Mouse (Mus musculus): ENCODE results near the gene Duoxa1. TPM values are rescaled to one million over a fixed set of nuclear protein-coding genes. Genes with fewer than 3 reads are reported as not detected.
"Not testable (repeated sequence)": the region's sequence is repeated elsewhere in the genome, so short reads cannot be mapped to it uniquely, and the experiment has no call there.

Gene Duoxa1
- polyA plus RNA-seq, 1 experiment from 2014 or later = not detected

- H3K9me3 ChIP-seq = no peaks in the 10 kb centered on the region
- no peak overlapping the region for H3K9ac ChIP-seq (replicated peaks)
- H3K4me3 ChIP-seq = no peak overlapping the region
- H3K4me2 ChIP-seq (replicated peaks) = no peak overlapping the region
- 0 out of 2 replicates have a peak, but pooled peaks cover 5% of the 10 kb centered on the region for H3K36me3 ChIP-seq
- peak overlapping the region; percentile 87 for H3K27ac ChIP-seq (replicated peaks)
- WGBS = 14% methylated on average over 5 of the region's 5 CpGs
- peaks cover 51% of the 10 kb centered on the region for H3K4me1 ChIP-seq
- H3K27me3 ChIP-seq = peaks cover 10% of the 10 kb centered on the region; the same call in 1 of the 2 replicates
- ATAC-seq (replicated peaks) = peak; percentile 27
Observed at GRCm38 (mm10) chr2:122351156-122351930, 37.8 kb upstream of the Duoxa1 start.

GRCm38 (mm10) chr2:122349136-122349785, 35.7 kb upstream of the Duoxa1 start:
- 7% methylated on average over 14 of the region's 14 CpGs for WGBS

GRCm38 (mm10) chr2:122348531-122349131, 35.1 kb upstream of the Duoxa1 start:
- Histone ChIP-seq H3K4me3 (peak overlapping the region; percentile 50), H3K27ac (replicated peaks) (peak overlapping the region; percentile 99), H3K9me3 (no peaks in the 10 kb centered on the region), H3K4me2 (replicated peaks) (peak overlapping the region; percentile 69), H3K36me3 (no peaks in the 10 kb centered on the region), H3K4me1 (peaks cover 51% of the 10 kb centered on the region), H3K9ac (replicated peaks) (peak overlapping the region; percentile 83), H3K27me3 (0 out of 2 replicates have a peak, but pooled peaks cover 2% of the 10 kb centered on the region)
- ATAC-seq (replicated peaks) = peak; percentile 78
- WGBS = 1% methylated on average over 55 of the region's 63 CpGs

More at GRCm38 (mm10) chr2:122349136-122349785, 35.7 kb upstream of the Duoxa1 start:
- Histone ChIP-seq H3K9ac (replicated peaks) (peak overlapping the region; percentile 83), H3K27me3 (0 out of 2 replicates have a peak, but pooled peaks cover 5% of the 10 kb centered on the region), H3K4me2 (replicated peaks) (peak overlapping the region; percentile 69), H3K27ac (replicated peaks) (peak overlapping the region; percentile 99), H3K4me1 (peaks cover 51% of the 10 kb centered on the region), H3K4me3 (peak overlapping the region; percentile 50), H3K9me3 (no peaks in the 10 kb centered on the region), H3K36me3 (no peaks in the 10 kb centered on the region)
- ATAC-seq (replicated peaks) = peak; percentile 31

DNA sequence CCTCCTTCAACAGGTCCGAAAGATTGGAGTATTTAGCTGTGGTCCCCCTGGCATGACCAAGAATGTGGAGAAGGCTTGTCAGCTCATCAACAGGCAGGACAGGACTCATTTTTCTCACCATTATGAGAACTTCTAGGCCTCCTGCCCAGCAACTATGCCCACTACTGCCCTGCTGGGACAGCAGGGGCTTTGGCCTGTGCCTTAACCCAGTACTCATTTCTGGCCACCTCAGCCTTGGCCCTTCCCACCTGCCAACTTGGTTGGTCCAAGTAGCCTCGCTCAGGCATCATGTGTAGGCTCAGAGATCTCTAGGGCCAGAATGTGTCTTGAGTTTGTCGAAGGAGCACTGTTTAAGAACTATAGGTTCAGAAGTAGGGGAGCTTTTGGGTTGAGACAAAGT, 33.7 kb upstream of the Duoxa1 start:
- H3K4me2 ChIP-seq (replicated peaks) = no peak overlapping the region
- ATAC-seq (replicated peaks) = no peak
- H3K27ac ChIP-seq (replicated peaks) = no peak overlapping the region
- no peaks in the 10 kb centered on the region for H3K36me3 ChIP-seq
- no peak overlapping the region for H3K4me3 ChIP-seq
- WGBS = 88% methylated on average over 3 of the region's 3 CpGs
- H3K4me1 ChIP-seq = peaks cover 38% of the 10 kb centered on the region
- no peaks in the 10 kb centered on the region for H3K9me3 ChIP-seq
- no peak overlapping the region for H3K9ac ChIP-seq (replicated peaks)
- no peaks in the 10 kb centered on the region for H3K27me3 ChIP-seq

- not testable (repeated sequence) for H3K27me3 ChIP-seq; ATAC-seq (replicated peaks); H3K9ac ChIP-seq (replicated peaks); H3K9me3 ChIP-seq; H3K27ac ChIP-seq (replicated peaks); H3K36me3 ChIP-seq; H3K4me2 ChIP-seq (replicated peaks); H3K4me3 ChIP-seq
- peaks cover 28% of the 10 kb centered on the region for H3K4me1 ChIP-seq
- WGBS = 93% methylated on average over 6 of the region's 6 CpGs
Observed at GRCm38 (mm10) chr2:122346164-122346563, 32.6 kb upstream of the Duoxa1 start.

- ATAC-seq (replicated peaks) = no peak
- Histone ChIP-seq H3K27me3 (no peaks in the 10 kb centered on the region), H3K36me3 (no peaks in the 10 kb centered on the region), H3K9me3 (no peaks in the 10 kb centered on the region), H3K27ac (replicated peaks) (no peak overlapping the region), H3K4me1 (peaks cover 21% of the 10 kb centered on the region), H3K4me2 (replicated peaks) (no peak overlapping the region), H3K4me3 (no peak overlapping the region), H3K9ac (replicated peaks) (no peak overlapping the region)
- 79% methylated on average over 6 of the region's 6 CpGs for WGBS
Observed at GRCm38 (mm10) chr2:122345106-122345893, 31.8 kb upstream of the Duoxa1 start.

- no peaks in the 10 kb centered on the region for H3K36me3 ChIP-seq
- no peak overlapping the region for H3K9ac ChIP-seq (replicated peaks)
- H3K4me1 ChIP-seq = no peaks in the 10 kb centered on the region
- H3K4me2 ChIP-seq (replicated peaks) = peak overlapping the region; percentile 26
- no peak overlapping the region for H3K27ac ChIP-seq (replicated peaks)
- 61% methylated on average over 21 of the region's 21 CpGs for WGBS
- 0 out of 2 replicates have a peak, but pooled peaks have one; percentile 29 for ATAC-seq (replicated peaks)
- no peaks in the 10 kb centered on the region for H3K27me3 ChIP-seq
- H3K9me3 ChIP-seq = no peaks in the 10 kb centered on the region
- H3K4me3 ChIP-seq = peak overlapping the region; percentile 14
Observed at GRCm38 (mm10) chr2:122337291-122337690, 23.8 kb upstream of the Duoxa1 start.

DNA sequence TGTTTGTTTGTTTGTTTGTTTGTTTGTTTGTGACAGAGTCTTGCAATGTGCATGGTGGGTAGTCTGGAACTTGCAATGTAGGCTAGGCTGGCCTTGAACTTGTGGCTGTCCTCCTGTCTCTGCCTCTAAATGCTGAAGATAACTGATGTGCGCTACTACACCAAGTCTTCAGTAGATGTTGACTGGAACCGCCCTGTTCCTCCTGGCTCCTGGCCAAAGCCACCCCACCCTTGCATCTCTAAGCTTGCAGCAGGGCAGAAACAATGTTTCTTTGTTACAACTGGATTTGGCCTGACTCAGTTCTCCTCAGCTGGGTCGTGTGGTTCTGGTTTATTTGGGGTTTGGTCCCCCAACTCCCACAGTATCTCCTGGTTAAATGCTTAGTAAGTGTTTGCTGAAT, 20.6 kb upstream of the Duoxa1 start:
- Histone ChIP-seq H3K9me3 (no peaks in the 10 kb centered on the region), H3K4me3 (no peak overlapping the region), H3K9ac (replicated peaks) (no peak overlapping the region), H3K36me3 (no peaks in the 10 kb centered on the region), H3K4me2 (replicated peaks) (no peak overlapping the region), H3K4me1 (no peaks in the 10 kb centered on the region), H3K27me3 (no peaks in the 10 kb centered on the region), H3K27ac (replicated peaks) (no peak overlapping the region)
- 66% methylated on average over 3 of the region's 3 CpGs for WGBS
- no peak for ATAC-seq (replicated peaks)

DNA sequence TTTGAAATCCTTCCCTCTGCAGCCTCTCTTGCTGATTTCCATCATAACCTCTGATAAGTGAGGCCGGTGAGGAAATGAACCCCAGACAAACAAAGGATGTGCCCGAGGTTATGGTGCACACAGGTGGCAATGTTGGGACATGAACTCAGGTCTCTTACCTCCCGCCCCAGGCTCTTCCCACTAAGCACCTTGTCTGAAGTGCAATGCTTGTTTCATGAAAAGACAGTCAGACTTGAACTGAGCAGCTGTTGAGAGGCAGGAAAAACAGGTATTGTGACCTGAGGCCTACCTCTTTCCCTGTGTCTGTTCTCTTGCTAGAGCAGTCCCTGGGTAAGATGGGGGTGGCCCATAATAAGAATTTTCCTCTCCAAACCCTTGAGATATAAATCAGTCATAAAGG, 18.7 kb upstream of the Duoxa1 start:
- H3K4me1 ChIP-seq = no peaks in the 10 kb centered on the region
- no peaks in the 10 kb centered on the region for H3K27me3 ChIP-seq

GRCm38 (mm10) chr2:122330317-122330716, 16.8 kb upstream of the Duoxa1 start:
- H3K4me1 ChIP-seq; H3K4me3 ChIP-seq; H3K9me3 ChIP-seq; H3K36me3 ChIP-seq; H3K27ac ChIP-seq (replicated peaks); ATAC-seq (replicated peaks); H3K27me3 ChIP-seq; H3K9ac ChIP-seq (replicated peaks); H3K4me2 ChIP-seq (replicated peaks): not testable (repeated sequence)
- WGBS = 78% methylated on average over 6 of the region's 6 CpGs

More for the DNA sequence above, 18.7 kb upstream of the Duoxa1 start:
- Histone ChIP-seq H3K4me2 (replicated peaks) (no peak overlapping the region), H3K9ac (replicated peaks) (no peak overlapping the region), H3K4me3 (no peak overlapping the region), H3K9me3 (no peaks in the 10 kb centered on the region), H3K36me3 (no peaks in the 10 kb centered on the region), H3K27ac (replicated peaks) (no peak overlapping the region)
- 88% methylated on average over 3 of the region's 3 CpGs for WGBS
- no peak for ATAC-seq (replicated peaks)

DNA sequence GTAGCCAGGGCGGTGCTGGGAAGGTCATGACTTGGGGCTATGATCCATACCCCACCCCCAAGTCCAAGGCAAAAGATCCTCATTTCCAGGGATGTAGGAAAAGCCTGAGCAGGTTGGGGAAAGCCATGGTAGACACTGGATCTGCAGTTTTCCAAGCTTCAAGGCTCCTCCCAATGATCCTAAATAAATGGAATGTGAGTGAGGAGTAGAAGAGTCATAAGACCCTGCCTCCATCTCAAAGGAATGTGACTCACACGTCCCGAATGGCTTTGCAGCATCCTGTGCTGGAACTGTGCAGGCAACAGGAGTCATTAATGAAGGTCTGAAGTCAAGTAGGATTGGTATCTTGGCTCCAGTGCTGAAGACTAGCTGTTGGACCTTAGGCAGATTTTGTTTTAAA, 14.5 kb upstream of the Duoxa1 start:
- H3K27me3 ChIP-seq = no peaks in the 10 kb centered on the region
- no peak overlapping the region for H3K4me2 ChIP-seq (replicated peaks)
- no peak overlapping the region for H3K4me3 ChIP-seq
- H3K27ac ChIP-seq (replicated peaks) = no peak overlapping the region
- no peaks in the 10 kb centered on the region for H3K9me3 ChIP-seq
- H3K4me1 ChIP-seq = no peaks in the 10 kb centered on the region
- 75% methylated on average over 3 of the region's 3 CpGs for WGBS
- no peaks in the 10 kb centered on the region for H3K36me3 ChIP-seq
- no peak overlapping the region for H3K9ac ChIP-seq (replicated peaks)
- ATAC-seq (replicated peaks) = no peak
